Mouse (Mus musculus): Measurements from ENCODE around the gene Tlr9. TPM values are rescaled to one million over a fixed set of nuclear protein-coding genes. Genes with fewer than 3 reads are reported as not detected.

The Tlr9 gene
- not detected in 2 replicates for polyA plus RNA-seq (2012)

DNA sequence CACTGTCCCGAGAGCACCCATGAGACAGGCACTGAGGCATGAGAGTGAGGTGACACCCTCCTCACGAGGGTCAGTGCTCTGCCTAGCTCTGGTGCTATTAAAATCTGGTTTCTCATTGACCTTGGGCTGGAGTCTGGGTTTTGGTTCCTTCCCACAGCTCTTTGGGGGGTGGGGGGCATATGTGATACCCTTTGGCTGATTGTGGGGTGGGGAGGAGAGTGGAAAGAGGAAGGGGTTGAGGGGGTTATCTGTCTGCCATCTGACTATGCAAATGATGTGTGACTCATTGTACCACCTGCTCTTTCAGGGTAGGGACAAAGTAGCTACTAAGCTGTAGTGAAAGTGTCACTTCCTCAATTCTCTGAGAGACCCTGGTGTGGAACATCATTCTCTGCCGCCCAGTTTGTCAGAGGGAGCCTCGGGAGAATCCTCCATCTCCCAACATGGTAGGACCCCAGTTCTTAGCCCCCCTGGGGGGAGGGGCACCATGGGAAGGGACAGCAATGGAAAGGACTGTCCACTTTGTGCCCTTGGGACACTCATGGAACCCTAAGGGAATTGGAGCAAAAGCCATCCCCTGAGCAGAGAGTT lies at the start of gene Tlr9:
TSS of gene Tlr9 (plus strand) at position 338 of the 591 bp plus-strand sequence.
- no peak for TF ChIP-seq GATA1 (IDR thresholded peaks at IDR 0.05; ENCODE audit: low read length)

- TF ChIP-seq GATA1 (IDR thresholded peaks at IDR 0.05; ENCODE audit: low read length), result no peak
These were observed 49.0 kb upstream of the Tlr9 start for GRCm38 (mm10) chr9:106173363-106173762.

DNA sequence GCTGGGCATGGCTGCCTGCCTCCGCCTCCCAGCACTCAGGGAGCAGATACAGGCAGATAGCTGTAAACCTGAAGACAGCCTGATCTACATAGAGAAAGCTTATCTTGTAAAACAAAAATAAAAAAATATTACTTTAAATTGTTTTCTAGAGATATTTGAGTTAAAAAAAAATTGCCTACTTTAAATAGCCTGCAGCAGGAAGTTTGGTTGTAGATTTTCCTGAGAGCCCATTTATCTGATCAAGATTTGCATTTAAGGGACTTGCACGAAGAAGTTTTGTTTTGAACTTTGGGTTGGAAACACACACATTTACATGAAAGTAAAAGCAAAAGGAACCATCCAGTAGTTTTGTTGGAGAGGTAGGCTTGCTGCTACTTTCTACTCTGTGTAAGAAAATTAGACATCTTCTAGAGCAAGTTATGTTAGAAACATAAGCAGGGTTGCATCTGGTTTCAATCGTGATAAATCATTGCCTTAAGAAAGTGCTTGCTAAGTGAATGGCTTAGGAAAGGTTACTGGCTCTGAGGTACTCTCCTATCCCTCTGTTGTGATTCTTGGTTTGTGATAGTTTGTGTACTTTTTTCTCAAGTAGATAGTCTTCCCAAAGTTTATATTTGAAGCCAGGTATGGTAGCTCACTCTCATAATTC lies 46.7 kb upstream of the Tlr9 start:
- TF ChIP-seq GATA1 (IDR thresholded peaks at IDR 0.05; ENCODE audit: low read length), result no peak

- TF ChIP-seq GATA1 (IDR thresholded peaks at IDR 0.05; ENCODE audit: low read length), result no peak
These were observed 45.6 kb upstream of the Tlr9 start for GRCm38 (mm10) chr9:106176769-106177168.

DNA sequence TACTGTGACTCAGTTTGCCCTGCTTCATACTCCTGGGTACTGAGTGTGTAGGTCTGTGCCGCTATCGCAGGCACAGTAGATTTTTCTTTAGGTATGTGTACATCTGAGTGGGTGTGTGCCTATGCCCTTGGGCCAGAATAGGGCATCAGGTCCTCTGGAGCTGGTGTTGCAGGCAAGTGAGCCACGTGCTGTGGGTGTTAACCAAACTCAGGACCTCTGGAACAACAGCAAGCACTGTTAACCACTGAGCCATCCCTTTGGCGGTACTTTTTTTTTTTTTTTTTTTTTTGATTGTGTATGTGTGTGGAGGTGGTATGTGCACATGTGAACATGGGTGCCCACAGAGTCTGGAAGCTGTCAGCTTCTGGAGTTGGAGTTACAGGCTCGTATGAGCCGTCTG lies 44.6 kb upstream of the Tlr9 start:
- TF ChIP-seq GATA1 (IDR thresholded peaks at IDR 0.05; ENCODE audit: low read length), result no peak

GRCm38 (mm10) chr9:106179454-106179853 lies 42.9 kb upstream of the Tlr9 start:
- no peak for TF ChIP-seq GATA1 (IDR thresholded peaks at IDR 0.05; ENCODE audit: low read length)

- no peak for TF ChIP-seq GATA1 (IDR thresholded peaks at IDR 0.05; ENCODE audit: low read length)
These were observed 42.4 kb upstream of the Tlr9 start for GRCm38 (mm10) chr9:106179964-106180363.

DNA sequence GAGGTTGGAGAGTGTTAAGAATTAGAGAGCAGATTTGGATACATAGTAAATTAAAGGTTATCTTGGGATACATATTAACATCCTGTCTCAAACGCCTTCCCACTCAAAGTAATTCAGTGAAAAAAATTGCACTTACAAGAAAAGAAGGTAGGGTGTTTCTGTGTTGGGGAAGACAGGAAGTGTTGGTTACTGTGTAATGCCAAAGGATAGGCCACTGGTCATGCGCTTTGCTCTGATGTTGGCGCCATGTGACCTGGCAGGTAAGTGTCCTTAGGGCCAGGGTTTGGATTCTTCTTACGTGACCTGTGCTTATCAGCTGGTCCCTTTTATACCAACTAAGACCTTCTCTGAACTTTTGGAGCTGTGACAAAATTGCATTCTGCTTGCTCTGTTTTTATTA lies 40.3 kb upstream of the Tlr9 start:
- TF ChIP-seq GATA1 (IDR thresholded peaks at IDR 0.05; ENCODE audit: low read length), result no peak

DNA sequence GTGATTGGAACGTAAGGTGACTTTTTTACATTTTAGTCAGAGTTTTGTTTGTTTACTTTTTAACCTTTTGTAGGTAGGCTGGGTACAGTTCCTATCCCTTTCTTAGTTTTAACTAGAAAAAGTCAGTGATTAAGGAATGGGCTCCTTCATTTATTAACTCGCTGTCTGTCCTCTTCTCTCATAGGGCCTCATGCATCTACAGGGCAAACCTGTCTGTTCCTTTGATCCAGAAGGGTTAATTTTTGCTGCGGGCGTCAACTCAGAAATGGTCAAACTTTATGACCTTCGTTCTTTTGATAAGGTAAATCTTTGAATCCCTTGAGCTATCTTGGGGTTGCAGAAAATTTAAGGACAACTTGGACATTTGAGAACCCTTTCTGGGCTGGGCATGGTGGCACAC lies 38.4 kb upstream of the Tlr9 start:
- no peak for TF ChIP-seq GATA1 (IDR thresholded peaks at IDR 0.05; ENCODE audit: low read length)

GRCm38 (mm10) chr9:106191355-106191754 lies 31.0 kb upstream of the Tlr9 start:
- no peak for TF ChIP-seq GATA1 (IDR thresholded peaks at IDR 0.05; ENCODE audit: low read length)

GRCm38 (mm10) chr9:106192024-106192423 lies 30.4 kb upstream of the Tlr9 start:
- TF ChIP-seq GATA1 (IDR thresholded peaks at IDR 0.05; ENCODE audit: low read length), result no peak

DNA sequence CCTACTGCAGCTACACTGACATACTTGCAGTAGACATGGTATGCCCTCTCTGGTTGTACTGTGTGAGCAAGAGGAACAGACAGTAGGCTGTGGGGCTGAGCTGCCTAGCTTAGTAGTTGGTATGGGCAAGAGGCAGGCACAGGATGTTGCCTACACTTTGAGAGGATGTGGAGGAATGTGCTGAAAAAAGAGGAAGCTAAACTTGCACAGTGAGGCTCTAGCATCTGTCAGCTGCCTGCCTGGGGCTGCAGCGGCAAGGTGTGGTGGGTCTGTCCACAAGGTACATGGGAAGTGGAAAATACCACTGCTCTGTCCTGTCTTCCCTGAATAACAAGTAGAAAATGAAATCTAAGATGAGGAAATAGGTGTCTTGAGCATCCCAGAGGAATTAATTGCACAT lies 29.4 kb upstream of the Tlr9 start:
- TF ChIP-seq GATA1 (IDR thresholded peaks at IDR 0.05; ENCODE audit: low read length), result no peak

- no peak for TF ChIP-seq GATA1 (IDR thresholded peaks at IDR 0.05; ENCODE audit: low read length)
These were observed 28.2 kb upstream of the Tlr9 start for GRCm38 (mm10) chr9:106193930-106194807.

DNA sequence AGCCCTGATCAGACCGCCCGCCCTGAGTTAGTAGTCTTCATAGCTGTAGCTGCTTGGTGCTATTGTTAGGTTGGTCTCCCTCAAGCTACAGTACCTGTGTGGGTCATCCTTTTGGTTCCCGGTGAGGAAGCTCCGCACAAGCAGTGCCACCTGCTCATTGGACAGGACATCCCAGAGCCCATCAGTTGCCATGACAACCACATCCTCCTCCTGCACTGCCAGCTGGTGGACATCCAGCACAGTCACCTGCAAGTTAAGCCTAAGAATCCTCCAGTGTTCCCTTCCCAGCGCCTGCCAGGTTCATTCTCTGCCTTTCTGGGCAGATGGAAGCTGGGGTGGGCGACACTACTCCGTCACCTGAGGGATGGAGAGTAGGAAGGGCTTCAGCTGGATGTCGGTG lies 26.7 kb upstream of the Tlr9 start:
- no peak for TF ChIP-seq GATA1 (IDR thresholded peaks at IDR 0.05; ENCODE audit: low read length)

- no peak for TF ChIP-seq GATA1 (IDR thresholded peaks at IDR 0.05; ENCODE audit: low read length)
These were observed 25.2 kb upstream of the Tlr9 start for GRCm38 (mm10) chr9:106197081-106197713.

GRCm38 (mm10) chr9:106197732-106198131 lies 24.7 kb upstream of the Tlr9 start:
- no peak for TF ChIP-seq GATA1 (IDR thresholded peaks at IDR 0.05; ENCODE audit: low read length)

Measured in G1E-ER4 (cell line).